Mouse (Mus musculus) hindbrain, embryonic 10.5 days (tissue): ENCODE data around the gene Rag1. TPM values are rescaled to one million over a fixed set of nuclear protein-coding genes. Genes with fewer than 3 reads are reported as not detected.

Experiments
- DNase-seq: peaks from one replicate; pipeline ENCODE4 v3.0.0-alpha.2; 2017; ENCODE audit warnings: low spot score
- H3K27ac ChIP-seq: fragments of 300-500 bp; sonication (generic); 2 replicates; pipeline ENCODE4 v1.5.1; 2016; ENCODE audit warnings: mild to moderate bottlenecking, moderate library complexity
- H3K27me3 ChIP-seq: fragments of 300-500 bp; sonication (generic); 2 replicates; pipeline ENCODE4 v1.6.1; 2016; ENCODE audit warnings: mild to moderate bottlenecking; ENCODE audit not compliant: poor library complexity, insufficient read depth, severe bottlenecking
- H3K36me3 ChIP-seq: fragments of 300-500 bp; sonication (generic); 2 replicates; pipeline ENCODE4 v1.6.1; 2016; ENCODE audit warnings: mild to moderate bottlenecking, moderate library complexity
- H3K4me1 ChIP-seq: fragments of 300-500 bp; sonication (generic); replicated peaks from 2 replicates; pipeline ENCODE4 v1.6.1; 2016; ENCODE audit warnings: mild to moderate bottlenecking
- H3K4me3 ChIP-seq: fragments of 300-500 bp; sonication (generic); 2 replicates; pipeline ENCODE4 v1.5.1; 2016; ENCODE audit warnings: mild to moderate bottlenecking, moderate library complexity
- H3K9me3 ChIP-seq: fragments of 300-500 bp; sonication (generic); 2 replicates; pipeline ENCODE4 v1.6.1; 2016; ENCODE audit warnings: mild to moderate bottlenecking, moderate library complexity
- WGBS: fragments of 180-500 bp; shearing (Covaris S2); methylation state at CpG from one replicate; pipeline ENCODE4 v1.1.7; 2016; 5-methylcytosine and 5-hydroxymethylcytosine counted together
- polyA plus RNA-seq: library from polyadenylated mRNA; unstranded; fragments of >200 nt; fragmentation: Nextera tagmentation; extraction: Ambion mirVana; gene quantifications from 2 replicates; pipeline ENCODE4 v1.2.1, GENCODE M21; 2016

Rag1 gene
- polyA plus RNA-seq, 1 experiment from 2014 or later, result 0.09 TPM

- Histone ChIP-seq H3K9me3 (no peaks in the 10 kb centered on the region), H3K4me1 (peaks cover 5% of the 10 kb centered on the region), H3K36me3 (no peaks in the 10 kb centered on the region), H3K4me3 (no peak overlapping the region), H3K27me3 (no peaks in the 10 kb centered on the region), H3K27ac (peak overlapping the region; percentile 76)
- peak; percentile 79 for DNase-seq
- WGBS, result 25% methylated on average over 9 of the region's 9 CpGs
Measured at GRCm38 (mm10) chr2:101665058-101665702, 15.9 kb upstream of the Rag1 start.

GRCm38 (mm10) chr2:101660536-101660935, 11.2 kb upstream of the Rag1 start:
- Histone ChIP-seq H3K36me3 (no peaks in the 10 kb centered on the region), H3K27me3 (no peaks in the 10 kb centered on the region)
- WGBS, result 72% methylated on average over 2 of the region's 2 CpGs

GRCm38 (mm10) chr2:101652921-101653597, 3.8 kb upstream of the Rag1 start:
- Histone ChIP-seq H3K36me3 (no peaks in the 10 kb centered on the region), H3K9me3 (no peaks in the 10 kb centered on the region), H3K4me3 (peak overlapping the region; percentile 43), H3K4me1 (peaks cover 16% of the 10 kb centered on the region), H3K27ac (no peak overlapping the region), H3K27me3 (peaks cover 3% of the 10 kb centered on the region; the same call in 1 of the 2 replicates)
- WGBS, result 20% methylated on average over 14 of the region's 14 CpGs
- DNase-seq, result peak; percentile 63

More at GRCm38 (mm10) chr2:101660536-101660935, 11.2 kb upstream of the Rag1 start:
- DNase-seq, result no peak
- H3K4me1 ChIP-seq, result peaks cover 3% of the 10 kb centered on the region
- no peak overlapping the region for H3K4me3 ChIP-seq
- H3K9me3 ChIP-seq, result no peaks in the 10 kb centered on the region
- no peak overlapping the region for H3K27ac ChIP-seq

GRCm38 (mm10) chr2:101652204-101652920, 3.1 kb upstream of the Rag1 start:
- no peaks in the 10 kb centered on the region for H3K36me3 ChIP-seq
- no peak overlapping the region for H3K27ac ChIP-seq
- WGBS, result 50% methylated on average over 14 of the region's 14 CpGs
- H3K9me3 ChIP-seq, result no peaks in the 10 kb centered on the region
- H3K4me1 ChIP-seq, result peaks cover 17% of the 10 kb centered on the region
- no peak for DNase-seq
- H3K4me3 ChIP-seq, result peak overlapping the region; percentile 43
- peaks cover 3% of the 10 kb centered on the region; the same call in 1 of the 2 replicates for H3K27me3 ChIP-seq

- Histone ChIP-seq H3K27me3 (peaks cover 3% of the 10 kb centered on the region; the same call in 1 of the 2 replicates), H3K4me1 (peaks cover 17% of the 10 kb centered on the region), H3K4me3 (no peak overlapping the region), H3K27ac (no peak overlapping the region), H3K36me3 (no peaks in the 10 kb centered on the region), H3K9me3 (no peaks in the 10 kb centered on the region)
- 74% methylated on average over 1 of the region's 1 CpGs for WGBS
- no peak for DNase-seq
Measured at GRCm38 (mm10) chr2:101650446-101650845, 1.1 kb upstream of the Rag1 start.

- peaks cover 3% of the 10 kb centered on the region; the same call in 1 of the 2 replicates for H3K27me3 ChIP-seq
- H3K27ac ChIP-seq, result no peak overlapping the region
- no peak for DNase-seq
- H3K36me3 ChIP-seq, result no peaks in the 10 kb centered on the region
- peaks cover 17% of the 10 kb centered on the region for H3K4me1 ChIP-seq
- H3K4me3 ChIP-seq, result no peak overlapping the region
- 45% methylated on average over 2 of the region's 2 CpGs for WGBS
- H3K9me3 ChIP-seq, result no peaks in the 10 kb centered on the region
Measured at GRCm38 (mm10) chr2:101648361-101648760, 940 bp downstream of the Rag1 start.

- H3K4me3 ChIP-seq, result no peak overlapping the region
- no peaks in the 10 kb centered on the region for H3K27me3 ChIP-seq
- no peaks in the 10 kb centered on the region for H3K9me3 ChIP-seq
- no peak overlapping the region for H3K27ac ChIP-seq
- WGBS, result 86% methylated on average over 1 of the region's 1 CpGs
- H3K4me1 ChIP-seq, result peaks cover 10% of the 10 kb centered on the region
- no peak for DNase-seq
- H3K36me3 ChIP-seq, result no peaks in the 10 kb centered on the region
Measured at GRCm38 (mm10) chr2:101645841-101646240, 3.5 kb downstream of the Rag1 start.

- Histone ChIP-seq H3K27ac (no peak overlapping the region), H3K27me3 (no peaks in the 10 kb centered on the region; the same call in 1 of the 2 replicates), H3K9me3 (no peaks in the 10 kb centered on the region), H3K36me3 (no peaks in the 10 kb centered on the region), H3K4me1 (peaks cover 9% of the 10 kb centered on the region), H3K4me3 (no peak overlapping the region)
- no peak for DNase-seq
- 86% methylated on average over 3 of the region's 3 CpGs for WGBS
Measured at GRCm38 (mm10) chr2:101639840-101640350, 9.4 kb downstream of the Rag1 start.

- no peak for DNase-seq
- 66% methylated on average over 7 of the region's 7 CpGs for whole genome bisulfite sequencing
- peaks cover 9% of the 10 kb centered on the region for H3K4me1 ChIP-seq
Measured at GRCm38 (mm10) chr2:101638979-101639839, 10.1 kb downstream of the Rag1 start.

GRCm38 (mm10) chr2:101628297-101629236, 20.7 kb downstream of the Rag1 start:
- Histone ChIP-seq H3K4me3 (peak overlapping the region; percentile 73), H3K36me3 (no peaks in the 10 kb centered on the region), H3K27me3 (no peaks in the 10 kb centered on the region), H3K9me3 (no peaks in the 10 kb centered on the region), H3K27ac (peak overlapping the region; percentile 92), H3K4me1 (peaks cover 25% of the 10 kb centered on the region)
- WGBS, result 1% methylated on average over 31 of the region's 31 CpGs
- peak; percentile 86 for DNase-seq

More at GRCm38 (mm10) chr2:101638979-101639839, 10.1 kb downstream of the Rag1 start:
- no peaks in the 10 kb centered on the region for H3K9me3 ChIP-seq
- no peak overlapping the region for H3K4me3 ChIP-seq
- H3K27me3 ChIP-seq, result no peaks in the 10 kb centered on the region; the same call in 1 of the 2 replicates
- H3K27ac ChIP-seq, result no peak overlapping the region
- H3K36me3 ChIP-seq, result no peaks in the 10 kb centered on the region

GRCm38 (mm10) chr2:101627227-101627626, 22.1 kb downstream of the Rag1 start:
- no peak overlapping the region for H3K27ac ChIP-seq

More at GRCm38 (mm10) chr2:101627227-101627626, 22.1 kb downstream of the Rag1 start:
- Histone ChIP-seq H3K4me3 (no peak overlapping the region), H3K27me3 (no peaks in the 10 kb centered on the region), H3K4me1 (peaks cover 25% of the 10 kb centered on the region), H3K9me3 (no peaks in the 10 kb centered on the region), H3K36me3 (no peaks in the 10 kb centered on the region)
- no peak for DNase-seq
